Mouse (Mus musculus): Measurements from ENCODE around the gene Ces4a. TPM values are rescaled to one million over a fixed set of nuclear protein-coding genes. Genes with fewer than 3 reads are reported as not detected.

The Ces4a gene
- polyA plus RNA-seq, 1 experiment, result not detected

DNA sequence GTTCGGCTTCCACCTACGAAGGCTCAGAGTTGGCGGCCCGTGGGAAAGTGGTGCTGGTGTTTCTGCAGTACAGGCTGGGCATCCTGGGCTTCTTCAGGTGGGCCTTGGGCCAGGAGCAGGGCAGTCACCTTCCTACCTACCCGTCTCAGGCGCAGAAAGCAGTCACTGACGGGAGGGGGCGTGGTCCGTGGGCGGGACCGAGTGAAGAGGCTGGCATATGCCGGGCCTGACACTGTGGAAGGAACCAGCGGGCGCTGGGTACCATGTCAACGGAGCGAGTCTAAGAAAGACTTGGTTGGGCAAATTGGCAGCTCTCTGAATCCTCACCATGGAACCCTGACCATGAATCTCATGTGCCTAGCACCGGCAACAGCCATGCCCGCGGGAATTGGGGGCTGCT, 10.8 kb downstream of the Ces4a start:
- H3K4me3 ChIP-seq (replicated peaks; ENCODE audit: extremely low read depth, low read depth, low read length), result no peak overlapping the region
- TF ChIP-seq CTCF (IDR thresholded peaks at IDR 0.05; ENCODE audit: insufficient read depth, low read length) (no peak), POLR2A (IDR thresholded peaks at IDR 0.05; ENCODE audit: borderline replicate concordance, extremely low read depth, low read depth, low read length) (no peak)
- no peaks in the 10 kb centered on the region for H3K4me1 ChIP-seq (ENCODE audit: control insufficient read depth, insufficient read depth, low read length)
- WGBS, result 33% methylated on average over 19 of the region's 19 CpGs
- no peak for DNase-seq

- no peak overlapping the region for H3K4me3 ChIP-seq (replicated peaks; ENCODE audit: extremely low read depth, low read depth, low read length)
- WGBS, result 69% methylated on average over 4 of the region's 4 CpGs
- DNase-seq, result no peak
- TF ChIP-seq POLR2A (IDR thresholded peaks at IDR 0.05; ENCODE audit: borderline replicate concordance, extremely low read depth, low read depth, low read length) (no peak), CTCF (IDR thresholded peaks at IDR 0.05; ENCODE audit: insufficient read depth, low read length) (no peak)
- H3K4me1 ChIP-seq (ENCODE audit: control insufficient read depth, insufficient read depth, low read length), result peaks cover 7% of the 10 kb centered on the region; the same call in 1 of the 2 replicates
Measured at GRCm38 (mm10) chr8:105151654-105152053, 20.1 kb downstream of the Ces4a start.

DNA sequence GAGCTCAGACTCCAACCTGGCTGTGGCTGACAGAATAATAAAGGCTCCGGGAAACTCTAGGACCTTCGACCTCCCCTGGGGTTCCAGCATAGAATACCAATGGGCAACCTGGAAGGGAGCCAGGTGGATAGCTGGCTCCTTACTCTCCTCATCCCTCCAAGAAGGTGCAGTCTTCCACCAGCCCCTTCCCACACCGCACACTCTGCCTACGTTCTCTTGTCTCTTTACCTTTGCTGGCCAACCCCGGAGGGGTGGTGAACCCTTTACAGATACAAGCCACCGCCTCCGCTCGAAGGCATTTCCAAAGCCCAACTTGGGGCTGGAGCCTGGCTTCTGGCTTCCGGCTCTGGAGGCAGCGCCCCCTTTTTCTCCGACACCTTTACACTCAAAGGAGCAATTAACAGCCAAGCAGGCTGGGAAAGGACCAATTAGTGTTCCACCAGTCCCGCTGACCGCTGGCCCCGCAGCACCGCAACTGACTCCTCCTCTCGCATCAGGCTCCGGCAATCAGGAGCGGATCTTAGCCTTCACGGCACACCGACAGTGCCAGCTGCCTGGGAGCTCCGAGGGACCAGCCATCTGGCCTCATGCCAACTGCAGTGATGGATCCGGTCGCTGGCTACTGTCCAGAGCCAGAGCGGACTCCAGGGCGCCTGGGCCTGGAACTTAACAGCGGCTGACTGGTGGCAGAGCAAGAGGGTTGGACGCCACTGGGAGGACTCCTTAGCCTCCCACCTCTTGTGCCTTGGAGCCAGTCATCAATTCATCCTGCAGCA, 21.2 kb downstream of the Ces4a start:
- 9% methylated on average over 27 of the region's 27 CpGs for WGBS
- DNase-seq, result peak; percentile 51
- peak overlapping the region; percentile 14 for H3K4me3 ChIP-seq (replicated peaks; ENCODE audit: extremely low read depth, low read depth, low read length)
- H3K4me1 ChIP-seq (ENCODE audit: control insufficient read depth, insufficient read depth, low read length), result peaks cover 7% of the 10 kb centered on the region; the same call in 1 of the 2 replicates
- TF ChIP-seq CTCF (IDR thresholded peaks at IDR 0.05; ENCODE audit: insufficient read depth, low read length) (no peak), POLR2A (IDR thresholded peaks at IDR 0.05; ENCODE audit: borderline replicate concordance, extremely low read depth, low read depth, low read length) (no peak)

DNA sequence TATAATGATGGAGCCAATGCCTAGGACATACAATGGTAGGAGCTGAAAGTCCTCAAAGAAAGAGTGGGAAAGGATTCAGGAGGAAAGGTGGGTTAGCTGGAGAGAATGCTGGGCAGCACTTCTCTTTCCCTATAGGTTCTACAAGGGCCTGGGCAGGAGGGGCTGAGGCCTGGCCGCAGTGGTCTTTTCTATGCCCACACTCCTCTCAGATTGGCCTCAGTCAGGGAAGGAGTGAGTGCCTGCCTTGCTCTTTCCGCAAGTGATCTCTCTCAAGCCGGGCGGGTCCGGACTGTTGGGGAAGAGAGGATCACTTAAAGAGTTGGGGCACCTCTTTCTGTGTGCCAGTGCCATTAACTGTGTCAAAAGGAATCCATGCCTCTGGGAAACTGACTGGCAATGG, 22.7 kb downstream of the Ces4a start:
- Histone ChIP-seq H3K4me1 (ENCODE audit: control insufficient read depth, insufficient read depth, low read length) (peaks cover 7% of the 10 kb centered on the region; the same call in 1 of the 2 replicates), H3K4me3 (replicated peaks; ENCODE audit: extremely low read depth, low read depth, low read length) (no peak overlapping the region)
- TF ChIP-seq POLR2A (IDR thresholded peaks at IDR 0.05; ENCODE audit: borderline replicate concordance, extremely low read depth, low read depth, low read length), result no peak
- no peak for TF ChIP-seq CTCF (IDR thresholded peaks at IDR 0.05; ENCODE audit: insufficient read depth, low read length)
- WGBS, result 89% methylated on average over 5 of the region's 5 CpGs
- DNase-seq, result no peak

DNA sequence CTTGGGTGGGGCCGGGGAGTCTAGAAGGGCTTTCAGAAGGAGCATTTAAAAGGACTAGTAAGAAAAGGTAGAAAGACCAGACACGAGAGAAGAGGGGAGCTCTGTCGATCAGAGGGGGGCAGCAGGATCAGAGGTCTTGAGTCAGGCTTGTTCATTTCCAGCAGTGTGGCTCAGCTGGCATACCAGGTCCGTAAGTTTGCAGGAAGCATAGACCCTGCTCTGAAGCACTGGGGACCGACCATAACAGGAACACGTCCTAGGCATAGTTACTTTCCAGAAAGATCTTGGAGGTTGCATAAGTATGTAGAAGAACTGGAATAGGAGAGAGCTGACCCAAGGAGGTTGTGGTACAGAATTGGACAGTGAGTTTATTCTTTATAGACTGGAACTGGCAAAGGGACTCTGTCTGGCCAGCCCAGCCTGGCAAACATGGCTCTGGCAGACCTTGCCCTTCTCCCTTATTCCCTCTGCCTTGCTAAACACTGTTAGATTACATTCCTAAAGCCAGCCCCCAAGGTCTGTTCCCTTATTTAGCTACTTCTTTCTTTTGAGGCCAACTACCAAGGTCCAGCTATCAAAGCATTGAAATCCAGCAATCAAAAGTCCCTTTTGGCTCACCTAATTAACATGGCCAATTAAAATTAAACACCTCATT, 23.6 kb downstream of the Ces4a start:
- DNase-seq, result no peak
- Histone ChIP-seq H3K4me1 (ENCODE audit: control insufficient read depth, insufficient read depth, low read length) (peaks cover 7% of the 10 kb centered on the region; the same call in 1 of the 2 replicates), H3K4me3 (replicated peaks; ENCODE audit: extremely low read depth, low read depth, low read length) (no peak overlapping the region)
- no peak for TF ChIP-seq CTCF (IDR thresholded peaks at IDR 0.05; ENCODE audit: insufficient read depth, low read length)
- TF ChIP-seq POLR2A (IDR thresholded peaks at IDR 0.05; ENCODE audit: borderline replicate concordance, extremely low read depth, low read depth, low read length), result no peak
- 87% methylated on average over 6 of the region's 6 CpGs for WGBS

DNA sequence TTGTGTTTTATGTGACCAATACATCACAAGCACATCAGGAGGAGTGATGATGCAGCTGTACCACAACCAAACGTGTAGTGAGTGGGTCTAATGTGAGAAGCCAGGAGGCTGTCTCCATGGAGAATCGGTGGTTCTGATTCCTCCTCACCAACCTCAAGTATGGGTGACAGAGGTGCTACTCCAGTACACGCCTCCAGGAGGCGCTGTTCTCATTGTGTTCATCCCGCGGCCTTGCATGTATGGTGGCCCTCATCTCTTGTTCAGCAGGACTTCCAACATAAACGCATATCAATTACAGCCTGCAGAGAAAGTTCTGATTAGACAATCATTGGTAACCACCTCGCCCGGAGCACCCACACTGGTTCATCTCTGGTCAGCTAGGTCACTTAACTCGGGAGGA, 26.0 kb downstream of the Ces4a start:
- TF ChIP-seq CTCF (IDR thresholded peaks at IDR 0.05; ENCODE audit: insufficient read depth, low read length) (peak; percentile 88), POLR2A (IDR thresholded peaks at IDR 0.05; ENCODE audit: borderline replicate concordance, extremely low read depth, low read depth, low read length) (no peak)
- H3K4me3 ChIP-seq (replicated peaks; ENCODE audit: extremely low read depth, low read depth, low read length), result no peak overlapping the region
- peak; percentile 54 for DNase-seq
- peaks cover 7% of the 10 kb centered on the region; the same call in 1 of the 2 replicates for H3K4me1 ChIP-seq (ENCODE audit: control insufficient read depth, insufficient read depth, low read length)
- 44% methylated on average over 10 of the region's 10 CpGs for WGBS

DNA sequence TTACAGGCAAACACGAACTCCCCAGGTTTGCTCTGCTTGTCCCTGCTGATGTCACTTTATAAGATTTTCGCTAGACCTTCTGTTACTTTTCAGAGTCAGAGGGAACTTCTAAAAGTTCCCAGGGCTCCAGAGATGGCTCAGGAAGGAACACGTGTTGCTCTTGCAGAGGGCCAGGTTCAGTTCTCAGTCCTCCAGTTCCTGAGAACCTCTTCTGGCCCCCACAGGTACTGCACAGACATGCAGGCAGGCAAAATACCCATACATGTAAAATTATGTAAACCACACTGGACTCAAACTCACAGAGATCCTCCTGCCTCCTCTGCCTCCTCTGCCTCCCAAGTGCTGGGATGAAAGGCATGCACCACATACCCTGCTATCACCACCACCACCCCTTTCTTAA, 26.5 kb downstream of the Ces4a start:
- no peak for DNase-seq
- peaks cover 4% of the 10 kb centered on the region; the same call in 1 of the 2 replicates for H3K4me1 ChIP-seq (ENCODE audit: control insufficient read depth, insufficient read depth, low read length)
- TF ChIP-seq CTCF (IDR thresholded peaks at IDR 0.05; ENCODE audit: insufficient read depth, low read length) (no peak), POLR2A (IDR thresholded peaks at IDR 0.05; ENCODE audit: borderline replicate concordance, extremely low read depth, low read depth, low read length) (no peak)
- no peak overlapping the region for H3K4me3 ChIP-seq (replicated peaks; ENCODE audit: extremely low read depth, low read depth, low read length)
- 73% methylated on average over 3 of the region's 3 CpGs for WGBS

GRCm38 (mm10) chr8:105161121-105161652, 29.6 kb downstream of the Ces4a start:
- Histone ChIP-seq H3K4me1 (ENCODE audit: control insufficient read depth, insufficient read depth, low read length) (no peaks in the 10 kb centered on the region), H3K4me3 (replicated peaks; ENCODE audit: extremely low read depth, low read depth, low read length) (no peak overlapping the region)
- no peak for DNase-seq
- 14% methylated on average over 3 of the region's 3 CpGs for WGBS
- TF ChIP-seq CTCF (IDR thresholded peaks at IDR 0.05; ENCODE audit: insufficient read depth, low read length), result no peak
- no peak for TF ChIP-seq POLR2A (IDR thresholded peaks at IDR 0.05; ENCODE audit: borderline replicate concordance, extremely low read depth, low read depth, low read length)

DNA sequence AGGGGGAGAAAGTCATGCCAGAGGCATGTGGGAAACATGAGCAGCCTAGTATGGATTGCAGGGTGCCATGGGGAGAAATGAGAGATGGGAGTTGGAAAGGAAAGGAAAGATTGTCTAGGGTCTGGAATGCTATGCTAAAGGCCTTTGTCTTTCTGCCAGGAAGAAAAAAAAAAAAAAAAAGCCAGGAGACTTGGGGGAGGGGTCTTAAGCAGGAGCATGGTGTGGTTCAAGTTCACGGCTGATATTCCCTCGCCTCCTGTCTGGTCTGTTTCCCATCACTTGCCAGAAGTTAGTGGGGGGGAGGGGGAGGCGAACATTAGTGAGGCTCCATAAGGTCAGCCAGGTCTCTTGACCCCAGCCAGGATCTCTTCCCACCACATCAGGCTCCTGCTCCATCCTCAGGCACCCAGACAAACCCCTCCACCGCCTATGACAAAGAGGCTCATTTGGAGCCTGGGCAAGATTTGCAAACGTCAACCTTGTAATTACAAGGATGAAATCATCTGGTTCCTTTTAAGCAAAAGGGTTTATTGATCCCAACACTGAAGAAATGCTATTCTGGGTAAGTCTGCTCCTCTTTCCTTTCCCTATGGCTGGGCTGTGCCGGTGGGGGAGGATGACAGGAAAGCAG, 32.8 kb downstream of the Ces4a start:
- TF ChIP-seq POLR2A (IDR thresholded peaks at IDR 0.05; ENCODE audit: borderline replicate concordance, extremely low read depth, low read depth, low read length) (no peak), CTCF (IDR thresholded peaks at IDR 0.05; ENCODE audit: insufficient read depth, low read length) (no peak)
- no peak for DNase-seq
- 47% methylated on average over 6 of the region's 6 CpGs for WGBS
- Histone ChIP-seq H3K4me3 (replicated peaks; ENCODE audit: extremely low read depth, low read depth, low read length) (no peak overlapping the region), H3K4me1 (ENCODE audit: control insufficient read depth, insufficient read depth, low read length) (no peaks in the 10 kb centered on the region)

Data from lung, adult 2 months (tissue).